Mouse (Mus musculus): Measurements from ENCODE around the gene Cyp2u1. TPM values are rescaled to one million over a fixed set of nuclear protein-coding genes. Genes with fewer than 3 reads are reported as not detected.
"Not testable (repeated sequence)": the region's sequence is repeated elsewhere in the genome, so short reads cannot be mapped to it uniquely, and the experiment has no call there.

The Cyp2u1 gene
- total and polyA plus RNA-seq, 2 experiments from 2014 or later = 14.5 to 24.5 TPM

GRCm38 (mm10) chr3:131343311-131343710 lies 40.3 kb upstream of the Cyp2u1 start:
- ATAC-seq (no peak), DNase-seq (ENCODE audit: low spot score) (no peak)
- Histone ChIP-seq H3K27ac (no peak overlapping the region), H3K4me2 (ENCODE audit: low read depth, low read length) (no peak overlapping the region), H3K4me1 (ENCODE audit: insufficient read depth, low read length) (no peaks in the 10 kb centered on the region), H3K9ac (replicated peaks; ENCODE audit: low read length) (no peak overlapping the region), H3K27me3 (ENCODE audit: insufficient read depth, low read length) (no peaks in the 10 kb centered on the region), H3K4me3 (ENCODE audit: low read length) (no peak overlapping the region), H3K9me3 (ENCODE audit: low read length) (no peaks in the 10 kb centered on the region), H3K36me3 (ENCODE audit: insufficient read depth, low read length) (no peaks in the 10 kb centered on the region)
- 90% methylated on average over 6 of the region's 6 CpGs for WGBS
- TF ChIP-seq CTCF (IDR thresholded peaks at IDR 0.05; ENCODE audit: low read depth) = no peak

GRCm38 (mm10) chr3:131340885-131341284 lies 37.9 kb upstream of the Cyp2u1 start:
- H3K9me3 ChIP-seq (ENCODE audit: low read length) = no peaks in the 10 kb centered on the region
- DNase-seq (ENCODE audit: low spot score) (no peak), ATAC-seq (no peak)
- no peaks in the 10 kb centered on the region for H3K27me3 ChIP-seq (ENCODE audit: insufficient read depth, low read length)
- WGBS = 70% methylated on average over 3 of the region's 3 CpGs
- no peaks in the 10 kb centered on the region for H3K4me1 ChIP-seq (ENCODE audit: insufficient read depth, low read length)
- no peaks in the 10 kb centered on the region for H3K36me3 ChIP-seq (ENCODE audit: insufficient read depth, low read length)
- H3K4me3 ChIP-seq (ENCODE audit: low read length) = no peak overlapping the region
- TF ChIP-seq CTCF (IDR thresholded peaks at IDR 0.05; ENCODE audit: low read depth) = no peak
- H3K4me2 ChIP-seq (ENCODE audit: low read depth, low read length) = no peak overlapping the region
- no peak overlapping the region for H3K27ac ChIP-seq
- no peak overlapping the region for H3K9ac ChIP-seq (replicated peaks; ENCODE audit: low read length)

GRCm38 (mm10) chr3:131339280-131339679 lies 36.3 kb upstream of the Cyp2u1 start:
- WGBS = 50% methylated on average over 4 of the region's 4 CpGs
- no peak overlapping the region for H3K4me2 ChIP-seq (ENCODE audit: low read depth, low read length)
- no peaks in the 10 kb centered on the region for H3K36me3 ChIP-seq (ENCODE audit: insufficient read depth, low read length)
- no peak overlapping the region for H3K4me3 ChIP-seq (ENCODE audit: low read length)
- no peaks in the 10 kb centered on the region for H3K27me3 ChIP-seq (ENCODE audit: insufficient read depth, low read length)
- H3K4me1 ChIP-seq (ENCODE audit: insufficient read depth, low read length) = 0 out of 2 replicates have a peak, but pooled peaks cover 5% of the 10 kb centered on the region
- no peaks in the 10 kb centered on the region for H3K9me3 ChIP-seq (ENCODE audit: low read length)
- H3K9ac ChIP-seq (replicated peaks; ENCODE audit: low read length) = no peak overlapping the region
- DNase-seq (ENCODE audit: low spot score) (no peak), ATAC-seq (no peak)
- no peak for TF ChIP-seq CTCF (IDR thresholded peaks at IDR 0.05; ENCODE audit: low read depth)
- H3K27ac ChIP-seq = no peak overlapping the region

- H3K27ac ChIP-seq; ATAC-seq; H3K27me3 ChIP-seq (ENCODE audit: insufficient read depth, low read length); H3K36me3 ChIP-seq (ENCODE audit: insufficient read depth, low read length); H3K9ac ChIP-seq (replicated peaks; ENCODE audit: low read length); DNase-seq (ENCODE audit: low spot score); H3K4me2 ChIP-seq (ENCODE audit: low read depth, low read length); H3K4me1 ChIP-seq (ENCODE audit: insufficient read depth, low read length); H3K4me3 ChIP-seq (ENCODE audit: low read length); H3K9me3 ChIP-seq (ENCODE audit: low read length): not testable (repeated sequence)
- 96% methylated on average over 7 of the region's 7 CpGs for whole genome bisulfite sequencing
These were observed 34.7 kb upstream of the Cyp2u1 start for GRCm38 (mm10) chr3:131337749-131338148.

- H3K36me3 ChIP-seq (ENCODE audit: insufficient read depth, low read length) = no peaks in the 10 kb centered on the region
- H3K27ac ChIP-seq = no peak overlapping the region
- H3K9ac ChIP-seq (replicated peaks; ENCODE audit: low read length) = no peak overlapping the region
- H3K9me3 ChIP-seq (ENCODE audit: low read length) = no peaks in the 10 kb centered on the region
- no peak for TF ChIP-seq CTCF (IDR thresholded peaks at IDR 0.05; ENCODE audit: low read depth)
- WGBS = 66% methylated on average over 8 of the region's 8 CpGs
- no peak overlapping the region for H3K4me2 ChIP-seq (ENCODE audit: low read depth, low read length)
- DNase-seq (ENCODE audit: low spot score) = peak; percentile 40
- H3K27me3 ChIP-seq (ENCODE audit: insufficient read depth, low read length) = no peaks in the 10 kb centered on the region
- no peak; the same call in 1 of the 2 replicates for ATAC-seq
- H3K4me1 ChIP-seq (ENCODE audit: insufficient read depth, low read length) = 0 out of 2 replicates have a peak, but pooled peaks cover 6% of the 10 kb centered on the region
- H3K4me3 ChIP-seq (ENCODE audit: low read length) = no peak overlapping the region
These were observed 33.6 kb upstream of the Cyp2u1 start for GRCm38 (mm10) chr3:131336629-131337028.

GRCm38 (mm10) chr3:131335117-131335547 lies 32.1 kb upstream of the Cyp2u1 start:
- H3K4me1 ChIP-seq (ENCODE audit: insufficient read depth, low read length) = 0 out of 2 replicates have a peak, but pooled peaks cover 6% of the 10 kb centered on the region
- H3K4me2 ChIP-seq (ENCODE audit: low read depth, low read length) = 0 out of 2 replicates have a peak overlapping the region, but pooled peaks have one; percentile 10
- no peak for ATAC-seq
- H3K9me3 ChIP-seq (ENCODE audit: low read length) = no peaks in the 10 kb centered on the region
- no peak for TF ChIP-seq CTCF (IDR thresholded peaks at IDR 0.05; ENCODE audit: low read depth)
- H3K4me3 ChIP-seq (ENCODE audit: low read length) = no peak overlapping the region
- H3K36me3 ChIP-seq (ENCODE audit: insufficient read depth, low read length) = no peaks in the 10 kb centered on the region
- no peak overlapping the region for H3K27ac ChIP-seq
- WGBS = 77% methylated on average over 8 of the region's 8 CpGs
- H3K9ac ChIP-seq (replicated peaks; ENCODE audit: low read length) = 0 out of 2 replicates have a peak overlapping the region, but pooled peaks have one; percentile 5
- H3K27me3 ChIP-seq (ENCODE audit: insufficient read depth, low read length) = no peaks in the 10 kb centered on the region
- no peak for DNase-seq (ENCODE audit: low spot score)

GRCm38 (mm10) chr3:131327189-131327588 lies 24.2 kb upstream of the Cyp2u1 start:
- no peaks in the 10 kb centered on the region for H3K27me3 ChIP-seq (ENCODE audit: insufficient read depth, low read length)
- H3K27ac ChIP-seq = no peak overlapping the region
- H3K9me3 ChIP-seq (ENCODE audit: low read length) = no peaks in the 10 kb centered on the region
- ATAC-seq (no peak), DNase-seq (ENCODE audit: low spot score) (no peak)
- no peaks in the 10 kb centered on the region for H3K36me3 ChIP-seq (ENCODE audit: insufficient read depth, low read length)
- no peaks in the 10 kb centered on the region for H3K4me1 ChIP-seq (ENCODE audit: insufficient read depth, low read length)
- H3K4me3 ChIP-seq (ENCODE audit: low read length) = no peak overlapping the region
- no peak overlapping the region for H3K4me2 ChIP-seq (ENCODE audit: low read depth, low read length)
- WGBS = 28% methylated on average over 7 of the region's 7 CpGs
- TF ChIP-seq CTCF (IDR thresholded peaks at IDR 0.05; ENCODE audit: low read depth) = no peak
- H3K9ac ChIP-seq (replicated peaks; ENCODE audit: low read length) = no peak overlapping the region
